Mouse (Mus musculus) ES-E14 (cell line): ENCODE data around the gene Cdc42bpa.

Experiments used
- HCFC1 ChIP-seq: IDR thresholded peaks from 2 replicates; pipeline ENCODE4 v1.6.1; 2012; ENCODE audit warnings: low read length, inconsistent platforms, borderline replicate concordance; ENCODE audit not compliant: insufficient read depth
- ZNF384 ChIP-seq: IDR thresholded peaks from 2 replicates; pipeline ENCODE4 v1.6.1; 2012; ENCODE audit warnings: low read depth, low read length, inconsistent platforms

GRCm38 (mm10) chr1:180030631-180031365, 70.5 kb downstream of the Cdc42bpa start:
- TF ChIP-seq ZNF384 (no peak), HCFC1 (no peak)
